Mouse (Mus musculus) embryonic facial prominence, embryonic 11.5 days (tissue): ENCODE results near the gene Gm12248. TPM values are rescaled to one million over a fixed set of nuclear protein-coding genes. Genes with fewer than 3 reads are reported as not detected.
"Not testable (repeated sequence)": the region's sequence is repeated elsewhere in the genome, so short reads cannot be mapped to it uniquely, and the experiment has no call there.

Source experiments
- ATAC-seq: fragments of 200-750 bp; cut with Nextera tagmentation; replicated peaks from 2 replicates; pipeline ENCODE4 v1.8.0; 2017; ENCODE audit warnings: low read depth; ENCODE audit not compliant: insufficient number of reproducible peaks, low FRiP score, low TSS enrichment
- DNase-seq: peaks from one replicate; pipeline ENCODE4 v3.0.0-alpha.2; 2015; ENCODE audit warnings: low spot score
- H3K27ac ChIP-seq: fragments of 300-500 bp; sonication (generic); replicated peaks from 2 replicates; pipeline ENCODE4 v1.5.1; 2014; ENCODE audit warnings: mild to moderate bottlenecking, low read depth, low read length, control low read depth
- H3K27me3 ChIP-seq: fragments of 300-500 bp; sonication (generic); 2 replicates; pipeline ENCODE4 v1.6.1; 2014; ENCODE audit warnings: mild to moderate bottlenecking, low read length, moderate library complexity, mixed read lengths; ENCODE audit not compliant: control insufficient read depth, insufficient read depth
- H3K36me3 ChIP-seq: fragments of 300-500 bp; sonication (generic); replicated peaks from 2 replicates; pipeline ENCODE4 v1.6.1; 2014; ENCODE audit warnings: low read depth, mild to moderate bottlenecking, low read length, moderate library complexity, mixed read lengths; ENCODE audit not compliant: control insufficient read depth, insufficient read depth
- H3K4me1 ChIP-seq: fragments of 300-500 bp; sonication (generic); 2 replicates; pipeline ENCODE4 v1.6.1; 2014; ENCODE audit warnings: low read length, mixed read lengths; ENCODE audit not compliant: control insufficient read depth, insufficient read depth
- H3K4me2 ChIP-seq: fragments of 300-500 bp; sonication (generic); 2 replicates; pipeline ENCODE4 v1.6.1; 2014; ENCODE audit warnings: low read depth, mild to moderate bottlenecking, control low read depth, low read length, moderate library complexity
- H3K4me3 ChIP-seq: fragments of 300-500 bp; sonication (generic); 2 replicates; pipeline ENCODE4 v1.5.1; 2014; ENCODE audit warnings: low read depth, low read length, control low read depth
- H3K9ac ChIP-seq: fragments of 300-500 bp; sonication (generic); replicated peaks from 2 replicates; pipeline ENCODE4 v1.6.1; 2014; ENCODE audit warnings: mild to moderate bottlenecking, control low read depth, low read length
- H3K9me3 ChIP-seq: fragments of 300-500 bp; sonication (generic); replicated peaks from 2 replicates; pipeline ENCODE4 v1.6.1; 2016; ENCODE audit warnings: mild to moderate bottlenecking, low read length, inconsistent platforms, mixed read lengths; ENCODE audit not compliant: control insufficient read depth
- WGBS: fragments of 180-500 bp; shearing (Covaris S2); extraction: QIAGEN DNeasy Blood & Tissue Kit; methylation state at CpG from one replicate; pipeline ENCODE4 v1.1.7; 2014; 5-methylcytosine and 5-hydroxymethylcytosine counted together
- polyA plus RNA-seq: library from polyadenylated mRNA; unstranded; fragments of >200 nt; fragmentation: Nextera tagmentation; extraction: Ambion mirVana; gene quantifications from 2 replicates; pipeline ENCODE4 v1.2.1, GENCODE M21; 2014

Gene Gm12248
- polyA plus RNA-seq, 1 experiment from 2014 or later = not detected

GRCm38 (mm10) chr11:58101194-58101720 lies 8.3 kb upstream of the Gm12248 start:
- 78% methylated on average over 4 of the region's 4 CpGs for WGBS

GRCm38 (mm10) chr11:58100006-58100405 lies 7.1 kb upstream of the Gm12248 start:
- H3K4me3 ChIP-seq = no peak overlapping the region
- H3K27me3 ChIP-seq = no peaks in the 10 kb centered on the region
- H3K36me3 ChIP-seq = no peaks in the 10 kb centered on the region
- no peak overlapping the region for H3K27ac ChIP-seq
- ATAC-seq (no peak), DNase-seq (no peak)
- H3K4me2 ChIP-seq = no peak overlapping the region
- H3K4me1 ChIP-seq = peaks cover 3% of the 10 kb centered on the region; the same call in 1 of the 2 replicates
- no peaks in the 10 kb centered on the region for H3K9me3 ChIP-seq
- H3K9ac ChIP-seq = no peak overlapping the region
- WGBS = 90% methylated on average over 2 of the region's 2 CpGs

More at GRCm38 (mm10) chr11:58101194-58101720, 8.3 kb upstream of the Gm12248 start:
- DNase-seq (no peak), ATAC-seq (no peak)
- no peaks in the 10 kb centered on the region for H3K27me3 ChIP-seq
- no peak overlapping the region for H3K4me2 ChIP-seq
- H3K36me3 ChIP-seq = no peaks in the 10 kb centered on the region
- H3K4me3 ChIP-seq = no peak overlapping the region
- H3K4me1 ChIP-seq = peaks cover 3% of the 10 kb centered on the region; the same call in 1 of the 2 replicates
- no peak overlapping the region for H3K27ac ChIP-seq
- no peak overlapping the region for H3K9ac ChIP-seq
- no peaks in the 10 kb centered on the region for H3K9me3 ChIP-seq

GRCm38 (mm10) chr11:58098366-58098720 lies 5.4 kb upstream of the Gm12248 start:
- not testable (repeated sequence) for H3K4me3 ChIP-seq, H3K4me2 ChIP-seq, DNase-seq, H3K9ac ChIP-seq, H3K4me1 ChIP-seq, H3K27ac ChIP-seq, H3K27me3 ChIP-seq, ATAC-seq, H3K9me3 ChIP-seq, H3K36me3 ChIP-seq
- 59% methylated on average over 5 of the region's 5 CpGs for WGBS

GRCm38 (mm10) chr11:58097621-58098365 lies 4.9 kb upstream of the Gm12248 start:
- Histone ChIP-seq H3K9me3 (no peaks in the 10 kb centered on the region), H3K4me2 (peak overlapping the region; percentile 76), H3K27ac (no peak overlapping the region), H3K36me3 (no peaks in the 10 kb centered on the region), H3K4me1 (no peaks in the 10 kb centered on the region; the same call in 1 of the 2 replicates), H3K27me3 (no peaks in the 10 kb centered on the region), H3K4me3 (peak overlapping the region; percentile 42), H3K9ac (peak overlapping the region; percentile 47)
- DNase-seq = no peak
- ATAC-seq = no peak; the same call in 1 of the 2 replicates
- WGBS = 3% methylated on average over 27 of the region's 38 CpGs

GRCm38 (mm10) chr11:58096821-58097620 lies 4.1 kb upstream of the Gm12248 start:
- Histone ChIP-seq H3K4me3 (peak overlapping the region; percentile 42; the same call in 1 of the 2 replicates), H3K4me2 (no peak overlapping the region), H3K9ac (peak overlapping the region; percentile 47; the same call in 1 of the 2 replicates), H3K36me3 (no peaks in the 10 kb centered on the region), H3K4me1 (no peaks in the 10 kb centered on the region; the same call in 1 of the 2 replicates), H3K27ac (no peak overlapping the region), H3K27me3 (no peaks in the 10 kb centered on the region), H3K9me3 (no peaks in the 10 kb centered on the region)
- no peak for DNase-seq
- WGBS = 56% methylated on average over 20 of the region's 20 CpGs
- no peak for ATAC-seq

- ATAC-seq (no peak), DNase-seq (no peak)
- H3K27me3 ChIP-seq = no peaks in the 10 kb centered on the region
- H3K4me1 ChIP-seq = no peaks in the 10 kb centered on the region; the same call in 1 of the 2 replicates
- no peak overlapping the region for H3K4me3 ChIP-seq
- H3K9me3 ChIP-seq = no peaks in the 10 kb centered on the region
- no peak overlapping the region for H3K4me2 ChIP-seq
- 87% methylated on average over 5 of the region's 5 CpGs for WGBS
- no peak overlapping the region for H3K27ac ChIP-seq
- H3K9ac ChIP-seq = no peak overlapping the region
- H3K36me3 ChIP-seq = no peaks in the 10 kb centered on the region
Measured at GRCm38 (mm10) chr11:58096160-58096559, 3.2 kb upstream of the Gm12248 start.

- no peak for ATAC-seq
Measured at GRCm38 (mm10) chr11:58095561-58095960, 2.6 kb upstream of the Gm12248 start.

More at GRCm38 (mm10) chr11:58095561-58095960, 2.6 kb upstream of the Gm12248 start:
- no peak overlapping the region for H3K27ac ChIP-seq
- no peak overlapping the region for H3K4me2 ChIP-seq
- H3K27me3 ChIP-seq = no peaks in the 10 kb centered on the region
- no peaks in the 10 kb centered on the region; the same call in 1 of the 2 replicates for H3K4me1 ChIP-seq
- 91% methylated on average over 1 of the region's 1 CpGs for WGBS
- DNase-seq = no peak
- no peak overlapping the region for H3K9ac ChIP-seq
- H3K4me3 ChIP-seq = no peak overlapping the region
- no peaks in the 10 kb centered on the region for H3K36me3 ChIP-seq
- H3K9me3 ChIP-seq = no peaks in the 10 kb centered on the region
